Mouse (Mus musculus) megakaryocyte progenitor cell, adult 5-6 weeks (primary cell): ENCODE data around the gene Tm2d1. TPM values are rescaled to one million over a fixed set of nuclear protein-coding genes. Genes with fewer than 3 reads are reported as not detected.
"Not testable (repeated sequence)": the region's sequence is repeated elsewhere in the genome, so short reads cannot be mapped to it uniquely, and the experiment has no call there.

Source experiments
- ATAC-seq: replicated peaks from 2 replicates; pipeline ENCODE4 v1.8.0; 2016; ENCODE audit warnings: mild to moderate bottlenecking, moderate TSS enrichment, inconsistent platforms; ENCODE audit not compliant: poor library complexity
- total RNA-seq, 2 experiments: library from RNA; stranded (forward) in 1 of 2; stranded (reverse) in 1 of 2; fragments of 157-497, 149-512 nt in 1 of 2; fragments of 200-1000 nt in 1 of 2; gene quantifications; 2 replicates each; pipeline versions ENCODE4 v1.2.3 to v1.2.4; 2015 to 2017

Gene Tm2d1
- total RNA-seq (2015) = 26.2 and 31.2 TPM in 2 replicates
- total RNA-seq (2017) = 13.2 and 21.2 TPM in 2 replicates

- ATAC-seq = peak; percentile 98
These were observed at the start of gene Tm2d1 for GRCm38 (mm10) chr4:98382716-98383424. Gene Tm2d1 (minus strand): TSS chr4:98383306.

- ATAC-seq = no peak
These were observed 45.3 kb upstream of the Tm2d1 start for GRCm38 (mm10) chr4:98428371-98428770.

- ATAC-seq = not testable (repeated sequence)
These were observed 32.0 kb upstream of the Tm2d1 start for GRCm38 (mm10) chr4:98415150-98415549.

- no peak for ATAC-seq
These were observed 25.3 kb upstream of the Tm2d1 start for GRCm38 (mm10) chr4:98408455-98408854.

- ATAC-seq = no peak
These were observed 21.3 kb upstream of the Tm2d1 start for GRCm38 (mm10) chr4:98404412-98404811.

- peak; percentile 63 for ATAC-seq
These were observed 20.4 kb upstream of the Tm2d1 start for GRCm38 (mm10) chr4:98403492-98403891.

GRCm38 (mm10) chr4:98401584-98401962, 18.5 kb upstream of the Tm2d1 start:
- ATAC-seq = no peak

GRCm38 (mm10) chr4:98400926-98401583, 17.9 kb upstream of the Tm2d1 start:
- ATAC-seq = no peak

GRCm38 (mm10) chr4:98395690-98396437, 12.8 kb upstream of the Tm2d1 start, which contains the start of gene Patj:
Gene Patj (plus strand): TSS chr4:98395785.
- peak; percentile 74 for ATAC-seq

- no peak for ATAC-seq
These were observed 12.2 kb upstream of the Tm2d1 start for GRCm38 (mm10) chr4:98395346-98395689.

GRCm38 (mm10) chr4:98385036-98385435, 1.9 kb upstream of the Tm2d1 start:
- no peak for ATAC-seq

GRCm38 (mm10) chr4:98376943-98377342, 6.2 kb downstream of the Tm2d1 start:
- ATAC-seq = no peak

GRCm38 (mm10) chr4:98375401-98375800, 7.7 kb downstream of the Tm2d1 start:
- peak; percentile 80 for ATAC-seq

- ATAC-seq = no peak
These were observed 24.9 kb downstream of the Tm2d1 start for GRCm38 (mm10) chr4:98358034-98358809.

- ATAC-seq = no peak
These were observed 34.5 kb downstream of the Tm2d1 start for GRCm38 (mm10) chr4:98348580-98348979.

- ATAC-seq = no peak
These were observed 37.3 kb downstream of the Tm2d1 start for GRCm38 (mm10) chr4:98345783-98346182.

GRCm38 (mm10) chr4:98339992-98340564, 43.0 kb downstream of the Tm2d1 start:
- ATAC-seq = peak; percentile 34; the same call in 1 of the 2 replicates

- ATAC-seq = no peak
These were observed 44.2 kb downstream of the Tm2d1 start for GRCm38 (mm10) chr4:98338636-98339630.

- ATAC-seq = no peak
These were observed 45.9 kb downstream of the Tm2d1 start for GRCm38 (mm10) chr4:98337197-98337596.
